Mouse (Mus musculus): ENCODE results near the gene Olfr129.

Olfr129 gene

GRCm38 (mm10) chr17:38059979-38060378, at the start of gene Olfr129:
Gene Olfr129, minus strand, starts transcription at chr17:38060079.
- no peak for DNase-seq (ENCODE audit: low read depth)

GRCm38 (mm10) chr17:38088593-38088992, 28.7 kb upstream of the Olfr129 start, which contains the start of gene Olfr131:
Gene Olfr131, minus strand, starts transcription at chr17:38088693.
- DNase-seq (ENCODE audit: low read depth): no peak

DNA sequence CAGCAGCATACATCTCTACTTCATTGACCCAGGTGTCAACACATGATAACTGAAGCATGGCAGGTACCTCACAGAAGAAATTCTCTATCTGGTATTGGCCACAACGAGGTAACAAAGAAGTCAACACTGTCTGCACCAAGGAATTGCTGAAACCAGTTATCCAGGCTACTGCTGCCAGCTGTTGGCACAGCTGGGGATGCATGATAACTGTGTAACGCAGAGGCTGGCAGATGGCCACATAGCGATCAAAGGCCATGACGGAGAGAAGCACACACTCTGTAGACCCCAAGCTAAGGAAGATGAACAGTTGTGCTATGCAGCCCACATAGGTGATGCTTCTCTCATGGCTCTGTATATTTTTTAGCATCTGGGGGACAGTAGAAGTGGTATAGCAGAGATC, 22.5 kb upstream of the Olfr129 start:
- DNase-seq (ENCODE audit: low read depth): no peak

- DNase-seq (ENCODE audit: low read depth): no peak
Observed at GRCm38 (mm10) chr17:38063621-38064020, 3.7 kb upstream of the Olfr129 start, which contains the start of gene Olfr130. Gene Olfr130, plus strand, starts transcription at chr17:38063921.

DNA sequence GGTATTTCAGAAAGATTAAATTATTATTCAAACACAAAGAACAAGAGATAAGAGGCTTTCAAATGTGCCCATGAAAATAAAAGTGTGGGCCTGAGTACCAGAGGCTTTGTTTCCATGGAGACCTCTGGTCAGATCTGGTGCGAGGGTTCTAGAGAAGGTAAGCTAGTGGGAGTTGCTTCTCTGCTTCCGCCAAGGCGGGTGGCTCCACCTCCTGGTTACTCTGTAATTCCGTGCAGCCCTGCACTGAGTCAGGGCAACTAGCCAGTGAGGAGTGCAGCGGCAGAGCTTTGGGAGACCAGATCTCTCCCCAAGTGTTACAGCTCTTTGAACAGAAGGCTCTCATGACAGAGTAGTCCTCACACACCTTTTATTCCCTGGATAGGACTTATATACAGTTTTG, 33.6 kb downstream of the Olfr129 start:
- DNase-seq (ENCODE audit: low read depth): no peak

DNA sequence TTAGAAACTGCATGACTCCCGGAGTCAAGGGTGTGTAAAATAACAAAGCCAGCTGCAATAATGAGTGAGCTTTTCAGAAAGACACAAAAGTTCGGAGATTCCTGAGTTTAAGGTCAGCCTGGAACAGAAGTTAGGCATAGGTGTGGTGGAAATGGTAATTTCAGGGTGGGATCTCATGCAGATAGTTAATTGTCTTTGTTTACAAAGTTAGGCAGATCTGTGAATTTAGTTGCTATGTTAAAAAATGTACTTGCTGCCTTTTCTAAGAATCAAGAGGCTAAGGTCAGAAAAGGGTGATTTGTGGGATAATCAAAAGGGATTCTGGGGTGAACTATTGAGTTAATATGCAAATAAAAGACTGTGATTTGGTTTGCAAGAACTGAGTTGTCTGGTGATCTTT, 43.5 kb downstream of the Olfr129 start:
- DNase-seq (ENCODE audit: low read depth): no peak

DNA sequence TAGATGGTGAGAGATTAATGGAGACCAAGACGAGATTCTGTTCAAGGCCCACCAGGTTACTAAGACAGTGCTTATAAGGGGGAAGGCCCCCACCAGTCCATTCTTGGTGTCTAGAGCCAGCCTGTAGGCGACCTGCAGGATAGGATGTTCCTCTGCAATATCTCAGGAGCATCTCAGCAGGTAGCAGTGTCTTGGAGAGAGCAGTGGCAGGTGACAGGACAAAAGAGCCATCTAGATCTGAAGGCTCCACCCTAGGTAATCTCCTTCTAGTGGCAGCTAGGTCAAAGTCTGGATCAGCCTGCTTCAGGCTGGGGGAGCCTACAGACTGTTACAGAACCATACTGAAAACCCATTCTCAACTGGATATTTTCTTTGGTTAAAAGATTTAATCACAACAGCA, 54.9 kb downstream of the Olfr129 start:
- no peak for DNase-seq (ENCODE audit: low read depth)
